Mouse (Mus musculus) neural tube, postnatal 0 days (tissue): ENCODE results near the gene Gm6710. TPM values are rescaled to one million over a fixed set of nuclear protein-coding genes. Genes with fewer than 3 reads are reported as not detected.

ENCODE experiments used
- polyA plus RNA-seq: library from polyadenylated mRNA; unstranded; fragments of >200 nt; fragmentation: Nextera tagmentation; extraction: Ambion mirVana; gene quantifications from 2 replicates; pipeline ENCODE4 v1.2.1, GENCODE M21; 2015

Gm6710 gene
- 34.2 and 38.5 TPM in 2 replicates for polyA plus RNA-seq

GRCm38 (mm10) chr2:175869024-175869423 is at the start of gene Gm6710:
Gene Gm6710 (plus strand): TSS chr2:175869219.

Other genes starting within 250 kb of the Gm6710 start
- gene Gm11007, start 225.2 kb upstream of the Gm6710 start, polyA plus RNA-seq = 3.1 TPM in 1 of 2 replicates, not detected in the other
- 14.9 and 27.2 TPM in 2 replicates for gene Zfp969, start 165.6 kb upstream of the Gm6710 start, polyA plus RNA-seq
- 3.1 TPM in 1 of 2 replicates, not detected in the other for gene Gm2007, start 127.7 kb upstream of the Gm6710 start, polyA plus RNA-seq
- 1.8 and 2.3 TPM in 2 replicates for gene Gm14288, start 68.1 kb upstream of the Gm6710 start, polyA plus RNA-seq
- gene Zfp966, start 61.9 kb downstream of the Gm6710 start, polyA plus RNA-seq = 0.49 and 0.65 TPM in 2 replicates
- gene Gm2026, start 96.1 kb downstream of the Gm6710 start, polyA plus RNA-seq = 21.3 and 28.0 TPM in 2 replicates